Mouse (Mus musculus) midbrain, embryonic 10.5 days (tissue): Measurements from ENCODE around the gene Cnga4. TPM values are rescaled to one million over a fixed set of nuclear protein-coding genes. Genes with fewer than 3 reads are reported as not detected.
"Not testable (repeated sequence)": the region's sequence is repeated elsewhere in the genome, so short reads cannot be mapped to it uniquely, and the experiment has no call there.

ENCODE experiments used
- DNase-seq: peaks from one replicate; pipeline ENCODE4 v3.0.0-alpha.2; 2017; ENCODE audit warnings: low spot score
- H3K27ac ChIP-seq: fragments of 300-500 bp; sonication (generic); replicated peaks from 2 replicates; pipeline ENCODE4 v1.5.1; 2016; ENCODE audit warnings: mild to moderate bottlenecking
- H3K27me3 ChIP-seq: fragments of 300-500 bp; sonication (generic); 2 replicates; pipeline ENCODE4 v1.6.1; 2016; ENCODE audit warnings: low read depth, mild to moderate bottlenecking; ENCODE audit not compliant: poor library complexity, severe bottlenecking
- H3K36me3 ChIP-seq: fragments of 300-500 bp; sonication (generic); 2 replicates; pipeline ENCODE4 v1.6.1; 2016; ENCODE audit warnings: mild to moderate bottlenecking, moderate library complexity
- H3K4me1 ChIP-seq: fragments of 300-500 bp; sonication (generic); 2 replicates; pipeline ENCODE4 v1.6.1; 2016
- H3K4me3 ChIP-seq: fragments of 300-500 bp; sonication (generic); 2 replicates; pipeline ENCODE4 v1.5.1; 2016; ENCODE audit warnings: mild to moderate bottlenecking, moderate library complexity
- H3K9me3 ChIP-seq: fragments of 300-500 bp; sonication (generic); replicated peaks from 2 replicates; pipeline ENCODE4 v1.6.1; 2016; ENCODE audit warnings: mild to moderate bottlenecking
- WGBS: fragments of 180-500 bp; shearing (Covaris S2); methylation state at CpG from one replicate; pipeline ENCODE4 v1.1.7; 2016; 5-methylcytosine and 5-hydroxymethylcytosine counted together
- polyA plus RNA-seq: library from polyadenylated mRNA; unstranded; fragments of >200 nt; fragmentation: Nextera tagmentation; extraction: Ambion mirVana; gene quantifications from 2 replicates; pipeline ENCODE4 v1.2.1, GENCODE M21; 2016

Cnga4 gene
- polyA plus RNA-seq, 1 experiment from 2014 or later, result not detected

- 88% methylated on average over 1 of the region's 1 CpGs for WGBS
These were observed 9.8 kb upstream of the Cnga4 start for GRCm38 (mm10) chr7:105394606-105395005.

GRCm38 (mm10) chr7:105395131-105395820 is 9.1 kb upstream of the Cnga4 start:
- Histone ChIP-seq H3K4me3 (no peak overlapping the region), H3K4me1 (peaks cover 11% of the 10 kb centered on the region), H3K27me3 (no peaks in the 10 kb centered on the region), H3K36me3 (peaks cover 16% of the 10 kb centered on the region; the same call in 1 of the 2 replicates), H3K27ac (no peak overlapping the region), H3K9me3 (no peaks in the 10 kb centered on the region)
- no peak for DNase-seq

More at GRCm38 (mm10) chr7:105394606-105395005, 9.8 kb upstream of the Cnga4 start:
- Histone ChIP-seq H3K27ac (no peak overlapping the region), H3K36me3 (peaks cover 23% of the 10 kb centered on the region), H3K4me3 (no peak overlapping the region), H3K9me3 (no peaks in the 10 kb centered on the region), H3K4me1 (peaks cover 11% of the 10 kb centered on the region), H3K27me3 (no peaks in the 10 kb centered on the region)
- DNase-seq, result no peak

GRCm38 (mm10) chr7:105396126-105396525 is 8.2 kb upstream of the Cnga4 start:
- H3K27me3 ChIP-seq, result no peaks in the 10 kb centered on the region
- H3K4me3 ChIP-seq, result no peak overlapping the region
- DNase-seq, result no peak
- peaks cover 18% of the 10 kb centered on the region for H3K4me1 ChIP-seq
- no peak overlapping the region for H3K27ac ChIP-seq
- no peaks in the 10 kb centered on the region for H3K9me3 ChIP-seq
- H3K36me3 ChIP-seq, result 0 out of 2 replicates have a peak, but pooled peaks cover 11% of the 10 kb centered on the region

- no peak for DNase-seq
- H3K27ac ChIP-seq, result peak overlapping the region; percentile 92
- WGBS, result 2% methylated on average over 25 of the region's 25 CpGs
These were observed 5.1 kb upstream of the Cnga4 start for GRCm38 (mm10) chr7:105399058-105399934.

GRCm38 (mm10) chr7:105399935-105400624 is 4.3 kb upstream of the Cnga4 start, which contains the start of gene Fam160a2:
TSS of gene Fam160a2 (minus strand) at chr7:105400054.
- under 1% methylated on average over 55 of the region's 55 CpGs for WGBS
- H3K27ac ChIP-seq, result peak within 1 kb of the TSS; percentile 92
- no peaks in the 10 kb centered on the region for H3K9me3 ChIP-seq
- H3K36me3 ChIP-seq, result 0 out of 2 replicates have a peak, but pooled peaks cover 6% of the 10 kb centered on the region
- peaks cover 18% of the 10 kb centered on the region for H3K4me1 ChIP-seq
- H3K4me3 ChIP-seq, result peak within 1 kb of the TSS; percentile 89
- peak; percentile 99 for DNase-seq
- H3K27me3 ChIP-seq, result no peaks in the 10 kb centered on the region

More at GRCm38 (mm10) chr7:105399058-105399934, 5.1 kb upstream of the Cnga4 start:
- peaks cover 18% of the 10 kb centered on the region for H3K4me1 ChIP-seq
- no peaks in the 10 kb centered on the region for H3K9me3 ChIP-seq
- H3K4me3 ChIP-seq, result peak overlapping the region; percentile 89
- H3K36me3 ChIP-seq, result 0 out of 2 replicates have a peak, but pooled peaks cover 8% of the 10 kb centered on the region
- no peaks in the 10 kb centered on the region for H3K27me3 ChIP-seq

GRCm38 (mm10) chr7:105406322-105406721 is 2.0 kb downstream of the Cnga4 start:
- Histone ChIP-seq H3K4me3 (no peak overlapping the region), H3K27me3 (peaks cover 3% of the 10 kb centered on the region; the same call in 1 of the 2 replicates), H3K9me3 (no peaks in the 10 kb centered on the region), H3K36me3 (no peaks in the 10 kb centered on the region), H3K27ac (no peak overlapping the region), H3K4me1 (no peaks in the 10 kb centered on the region)
- WGBS, result 74% methylated on average over 1 of the region's 1 CpGs
- no peak for DNase-seq

GRCm38 (mm10) chr7:105411874-105412632 is 7.7 kb downstream of the Cnga4 start:
- not testable (repeated sequence) for H3K27ac ChIP-seq, H3K36me3 ChIP-seq, H3K4me1 ChIP-seq, H3K27me3 ChIP-seq, H3K9me3 ChIP-seq, H3K4me3 ChIP-seq
- 64% methylated on average over 8 of the region's 8 CpGs for WGBS
- DNase-seq, result peak; percentile 70

GRCm38 (mm10) chr7:105414385-105414784 is 10.0 kb downstream of the Cnga4 start:
- H3K4me3 ChIP-seq, result no peak overlapping the region
- H3K27me3 ChIP-seq, result no peaks in the 10 kb centered on the region; the same call in 1 of the 2 replicates
- 0 out of 2 replicates have a peak, but pooled peaks cover 2% of the 10 kb centered on the region for H3K4me1 ChIP-seq
- H3K36me3 ChIP-seq, result no peaks in the 10 kb centered on the region
- DNase-seq, result no peak
- WGBS, result 68% methylated on average over 6 of the region's 6 CpGs
- H3K27ac ChIP-seq, result no peak overlapping the region
- H3K9me3 ChIP-seq, result no peaks in the 10 kb centered on the region

- H3K4me1 ChIP-seq, result 0 out of 2 replicates have a peak, but pooled peaks cover 2% of the 10 kb centered on the region
- no peaks in the 10 kb centered on the region; the same call in 1 of the 2 replicates for H3K27me3 ChIP-seq
- WGBS, result 93% methylated on average over 7 of the region's 7 CpGs
These were observed 12.2 kb downstream of the Cnga4 start for GRCm38 (mm10) chr7:105416529-105416928.

GRCm38 (mm10) chr7:105418106-105418505 is 13.7 kb downstream of the Cnga4 start:
- Histone ChIP-seq H3K4me1 (0 out of 2 replicates have a peak, but pooled peaks cover 2% of the 10 kb centered on the region), H3K9me3 (no peaks in the 10 kb centered on the region), H3K4me3 (no peak overlapping the region), H3K27me3 (no peaks in the 10 kb centered on the region; the same call in 1 of the 2 replicates), H3K36me3 (no peaks in the 10 kb centered on the region), H3K27ac (no peak overlapping the region)
- no peak for DNase-seq
- WGBS, result 87% methylated on average over 5 of the region's 5 CpGs

More at GRCm38 (mm10) chr7:105416529-105416928, 12.2 kb downstream of the Cnga4 start:
- H3K9me3 ChIP-seq, result no peaks in the 10 kb centered on the region
- DNase-seq, result no peak
- H3K36me3 ChIP-seq, result no peaks in the 10 kb centered on the region
- H3K4me3 ChIP-seq, result no peak overlapping the region
- no peak overlapping the region for H3K27ac ChIP-seq

GRCm38 (mm10) chr7:105420903-105421302 is 16.5 kb downstream of the Cnga4 start:
- 76% methylated on average over 2 of the region's 2 CpGs for WGBS
- H3K4me3 ChIP-seq, result no peak overlapping the region
- DNase-seq, result no peak
- no peak overlapping the region for H3K27ac ChIP-seq
- no peaks in the 10 kb centered on the region for H3K36me3 ChIP-seq
- peaks cover 28% of the 10 kb centered on the region for H3K27me3 ChIP-seq
- no peaks in the 10 kb centered on the region for H3K9me3 ChIP-seq
- peaks cover 10% of the 10 kb centered on the region for H3K4me1 ChIP-seq

- WGBS, result 32% methylated on average over 5 of the region's 5 CpGs
- Histone ChIP-seq H3K9me3 (no peaks in the 10 kb centered on the region), H3K27ac (no peak overlapping the region), H3K27me3 (peaks cover 53% of the 10 kb centered on the region), H3K4me1 (peaks cover 13% of the 10 kb centered on the region), H3K4me3 (no peak overlapping the region), H3K36me3 (no peaks in the 10 kb centered on the region)
- DNase-seq, result no peak
These were observed 20.0 kb downstream of the Cnga4 start for GRCm38 (mm10) chr7:105424368-105424767.
